Mouse (Mus musculus) C2C12 (cell line): Measurements from ENCODE around the gene Filip1l. TPM values are rescaled to one million over a fixed set of nuclear protein-coding genes. Genes with fewer than 3 reads are reported as not detected.
A peak's percentile ranks its signal among the peaks of the same experiment; 100 is the strongest.

ENCODE experiments used
- H3K27me3 ChIP-seq: one replicate; pipeline ENCODE4 v1.6.1; 2011; ENCODE audit not compliant: control insufficient read depth, insufficient read depth, insufficient read length
- H3K36me3 ChIP-seq: one replicate; pipeline ENCODE4 v1.6.1; 2011; ENCODE audit not compliant: control insufficient read depth, insufficient read depth
- H3K4me3 ChIP-seq: one replicate; pipeline ENCODE4 v1.5.1; 2011; ENCODE audit warnings: mild to moderate bottlenecking, control low read depth; ENCODE audit not compliant: poor library complexity, insufficient read depth, severe bottlenecking
- H3K79me2 ChIP-seq: one replicate; pipeline ENCODE4 v1.6.1; 2011; ENCODE audit not compliant: control insufficient read depth, insufficient read depth
- H3K79me3 ChIP-seq: one replicate; pipeline ENCODE4 v1.6.1; 2011; ENCODE audit warnings: low read depth, control low read depth
- H3ac ChIP-seq: one replicate; pipeline ENCODE3; 2011; ENCODE audit warnings: low read depth; ENCODE audit not compliant: control insufficient read depth, insufficient read length
- CEBPB ChIP-seq: IDR thresholded peaks from one replicate; pipeline ENCODE4 v1.6.1; 2011; ENCODE audit warnings: low read depth, mild to moderate bottlenecking, control low read depth, moderate library complexity
- CTCF ChIP-seq: IDR thresholded peaks from one replicate; pipeline ENCODE4 v1.5.1; 2011; ENCODE audit not compliant: control insufficient read depth, insufficient read depth, insufficient read length
- FOSL1 ChIP-seq: IDR thresholded peaks from one replicate; pipeline ENCODE4 v1.8.0; 2011; ENCODE audit warnings: mild to moderate bottlenecking, low read length; ENCODE audit not compliant: poor library complexity, insufficient read depth, severe bottlenecking
- MAX ChIP-seq: IDR thresholded peaks from one replicate; pipeline ENCODE4 v1.6.1; 2011; ENCODE audit warnings: mild to moderate bottlenecking, control low read depth
- MYOD1 ChIP-seq: IDR thresholded peaks from one replicate; pipeline ENCODE4 v1.6.1; 2011; ENCODE audit warnings: low read depth; ENCODE audit not compliant: control insufficient read depth, insufficient read length
- MYOG ChIP-seq: IDR thresholded peaks from one replicate; pipeline ENCODE4 v1.6.1; 2011; ENCODE audit not compliant: control insufficient read depth, insufficient read length; ENCODE audit errors: extremely low read depth
- USF1 ChIP-seq: IDR thresholded peaks from one replicate; pipeline ENCODE4 v1.6.1; 2011; ENCODE audit warnings: low read depth, mild to moderate bottlenecking, control low read depth, moderate library complexity
- polyA plus RNA-seq: library from polyadenylated mRNA; unstranded; fragments of >200 nt; fragmentation: generic; extraction: Trizol; gene quantifications from one replicate; pipeline ENCODE4 v1.2.1, GENCODE M21; 2012; ENCODE audit warnings: missing spikeins

Gene Filip1l
- polyA plus RNA-seq, 1 experiment = 18.8 TPM

DNA sequence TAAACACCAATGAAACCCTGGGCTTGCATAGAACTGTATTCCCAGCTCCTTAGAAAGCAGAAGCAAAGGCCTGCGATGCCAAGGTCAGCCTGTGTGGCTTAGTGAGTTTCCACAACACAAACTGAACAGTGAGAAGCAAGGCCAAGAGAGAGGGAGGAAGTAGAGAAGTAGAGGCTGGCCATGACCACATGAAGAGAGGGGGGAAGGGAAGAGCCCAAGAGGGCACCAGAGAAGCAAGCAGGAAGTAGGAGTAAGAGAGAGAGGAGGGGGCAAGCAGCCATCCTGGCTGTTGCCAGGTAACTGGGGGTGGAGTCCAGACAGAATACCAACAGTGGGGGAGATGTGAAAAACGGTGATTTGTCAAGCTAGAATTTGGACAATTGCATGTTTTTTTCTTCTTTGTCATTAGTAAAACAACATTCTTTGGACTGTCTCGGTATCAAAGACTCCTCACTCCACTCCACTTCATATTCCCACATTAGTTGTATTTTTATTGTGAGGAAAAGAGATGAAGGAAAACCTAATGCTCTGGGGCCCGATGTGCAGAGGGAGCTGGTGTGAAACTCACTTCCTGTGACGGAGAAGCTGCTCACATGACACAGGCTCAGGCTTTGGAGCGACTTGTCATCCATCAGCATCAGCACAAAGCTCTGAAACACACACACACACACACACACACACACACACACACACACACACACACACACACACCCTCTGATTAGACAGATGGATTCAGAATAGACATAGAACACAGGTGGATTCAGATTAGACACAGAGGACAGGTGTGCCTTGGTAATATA is 70.3 kb downstream of the Filip1l start:
- no peaks in the 10 kb centered on the region for H3K79me3 ChIP-seq
- no peak overlapping the region for H3ac ChIP-seq
- H3K36me3 ChIP-seq = no peaks in the 10 kb centered on the region
- no peaks in the 10 kb centered on the region for H3K79me2 ChIP-seq
- H3K4me3 ChIP-seq = no peak overlapping the region
- no peaks in the 10 kb centered on the region for H3K27me3 ChIP-seq
- no peak for TF ChIP-seq USF1
- no peak for TF ChIP-seq CEBPB
- TF ChIP-seq CTCF = no peak
- TF ChIP-seq MAX = no peak
- TF ChIP-seq FOSL1 = no peak
- no peak for TF ChIP-seq MYOG
- TF ChIP-seq MYOD1 = no peak

DNA sequence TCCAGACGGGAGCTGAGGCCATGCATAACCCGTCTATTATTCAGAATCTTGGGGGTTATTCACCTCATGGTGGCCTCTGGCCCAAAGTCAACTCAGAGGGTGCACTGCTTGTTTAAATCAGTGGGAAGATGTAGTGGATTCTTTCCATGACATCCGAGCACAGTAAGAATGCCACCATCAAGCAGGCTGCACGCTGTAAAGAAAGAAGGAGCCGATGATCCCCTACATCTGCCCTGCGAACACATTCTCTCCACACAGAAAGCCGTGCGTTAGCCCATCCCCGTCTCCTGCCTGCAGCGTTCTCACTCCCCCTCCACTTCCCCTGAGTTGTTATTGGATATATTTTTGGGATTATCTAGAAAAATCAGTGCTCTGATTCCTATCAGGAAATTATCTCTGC is 73.8 kb downstream of the Filip1l start:
- no peaks in the 10 kb centered on the region for H3K27me3 ChIP-seq
- H3K4me3 ChIP-seq = no peak overlapping the region
- no peaks in the 10 kb centered on the region for H3K36me3 ChIP-seq
- TF ChIP-seq MYOG = no peak
- TF ChIP-seq CTCF = no peak
- no peak for TF ChIP-seq USF1
- TF ChIP-seq MYOD1 = no peak
- TF ChIP-seq CEBPB = no peak
- TF ChIP-seq FOSL1 = no peak
- TF ChIP-seq MAX = no peak
- H3K79me2 ChIP-seq = no peaks in the 10 kb centered on the region
- no peak overlapping the region for H3ac ChIP-seq
- no peaks in the 10 kb centered on the region for H3K79me3 ChIP-seq

DNA sequence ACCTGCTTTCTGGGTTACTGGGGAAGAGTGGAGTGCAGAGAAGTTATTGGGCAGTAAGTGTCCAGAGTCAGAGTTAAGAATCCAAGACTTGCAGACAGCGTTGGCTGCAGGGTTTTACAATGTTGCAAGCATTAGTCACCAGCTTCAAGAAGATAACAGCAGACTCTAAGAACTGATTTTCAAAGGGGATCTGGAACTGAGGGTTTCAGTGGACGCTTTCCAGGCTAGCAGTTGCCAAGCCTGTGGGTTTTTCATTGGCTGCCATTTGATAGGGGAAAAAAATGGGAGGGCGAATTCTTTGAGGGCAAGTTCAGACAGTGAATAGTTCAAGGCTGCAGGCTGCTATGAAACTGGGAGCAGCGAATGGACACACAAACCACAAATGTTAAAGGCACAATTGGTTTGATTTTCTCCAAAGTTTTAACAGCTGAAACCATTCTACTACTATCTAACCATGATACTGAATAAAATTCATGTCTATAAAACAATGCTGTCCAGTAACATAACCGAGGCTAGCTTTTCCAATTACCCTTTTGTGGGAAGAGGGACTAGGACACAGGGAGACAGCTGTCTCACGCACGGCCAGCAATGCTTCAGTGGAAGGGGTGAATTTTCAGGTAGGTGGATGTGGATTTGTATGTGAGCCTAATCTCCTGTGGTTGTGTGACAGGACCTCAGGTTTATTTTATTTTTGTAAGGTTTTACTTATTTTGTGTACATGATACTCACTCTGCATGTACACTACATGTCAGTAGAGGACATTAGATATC is 74.8 kb downstream of the Filip1l start:
- Histone ChIP-seq H3K79me3 (no peaks in the 10 kb centered on the region), H3ac (no peak overlapping the region), H3K36me3 (no peaks in the 10 kb centered on the region), H3K4me3 (no peak overlapping the region), H3K79me2 (no peaks in the 10 kb centered on the region), H3K27me3 (no peaks in the 10 kb centered on the region)
- TF ChIP-seq CEBPB (peak; percentile 98), FOSL1 (peak; percentile 6), CTCF (no peak), MYOD1 (peak; percentile 64), MAX (peak; percentile 56)

DNA sequence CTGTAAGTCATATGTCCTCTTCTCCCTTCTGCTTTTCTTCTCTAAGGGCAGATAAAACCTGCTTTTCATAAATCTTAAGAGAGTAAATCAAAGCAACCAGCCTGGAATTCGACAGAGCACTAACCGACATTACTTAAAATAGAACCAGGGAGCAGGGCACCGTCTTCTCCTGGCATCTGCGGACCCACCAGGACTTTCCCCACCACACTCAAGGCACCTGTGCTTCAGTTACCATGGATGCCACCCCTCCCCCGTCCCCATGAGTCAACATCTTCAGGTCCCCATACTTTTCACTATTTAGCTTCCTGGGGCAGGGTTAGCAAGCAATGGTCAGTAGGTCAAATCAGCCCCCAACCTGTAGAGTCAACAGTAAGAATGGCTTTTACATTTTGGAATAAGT is 76.1 kb downstream of the Filip1l start:
- TF ChIP-seq FOSL1 (no peak), CTCF (no peak), MAX (no peak), MYOG (no peak), MYOD1 (no peak), USF1 (no peak), CEBPB (no peak)
- no peaks in the 10 kb centered on the region for H3K36me3 ChIP-seq
- H3ac ChIP-seq = no peak overlapping the region
- H3K79me3 ChIP-seq = no peaks in the 10 kb centered on the region
- no peaks in the 10 kb centered on the region for H3K27me3 ChIP-seq
- H3K79me2 ChIP-seq = no peaks in the 10 kb centered on the region
- no peak overlapping the region for H3K4me3 ChIP-seq

DNA sequence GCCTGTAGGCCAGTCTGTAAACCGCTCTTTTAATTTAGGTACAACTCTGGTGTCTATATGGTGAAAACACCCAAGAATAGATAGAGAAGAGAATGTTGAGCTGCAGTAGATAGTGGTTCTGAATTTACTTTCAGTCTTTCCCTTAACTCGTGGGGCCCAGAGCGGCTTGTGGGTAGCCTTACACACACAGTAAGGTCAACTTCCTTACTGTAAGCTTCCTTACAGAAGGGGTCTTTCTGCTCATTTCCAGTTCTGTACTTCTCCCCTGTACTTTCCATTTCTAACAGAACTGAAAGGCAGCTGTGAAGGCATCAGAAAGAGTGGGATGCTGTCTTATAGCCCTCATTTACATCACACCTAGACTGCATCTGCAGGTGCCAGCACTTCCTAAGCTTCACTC is 78.4 kb downstream of the Filip1l start:
- H3K79me2 ChIP-seq = no peaks in the 10 kb centered on the region
- TF ChIP-seq CEBPB (no peak), FOSL1 (no peak), MYOG (no peak)
- H3ac ChIP-seq = no peak overlapping the region
- H3K4me3 ChIP-seq = no peak overlapping the region
- H3K79me3 ChIP-seq = no peaks in the 10 kb centered on the region
- no peaks in the 10 kb centered on the region for H3K27me3 ChIP-seq
- no peaks in the 10 kb centered on the region for H3K36me3 ChIP-seq
